In genomic region chr2:103018817-103019494, GRCm38 (mm10) we compare ENCODE assay signal across 9 mouse cellular contexts. TPM values are rescaled to one million over a fixed set of nuclear protein-coding genes. Genes with fewer than 3 reads are reported as not detected.
DNase-seq lines count a peak whose midpoint lies in the region; ATAC-seq lines count a peak whose summit lies in the region.
"Had no signal": no experiment of that assay in that cellular context is flagged by ENCODE, and none has a peak within 500 bp of the region (broad histone marks: within the 10 kb centered on the region; RNA-seq: fewer than 3 reads in every experiment).

No protein-coding gene starts in this region.

- 80% methylated on average over 9 of the region's 9 CpGs for WGBS in forebrain, embryonic 12.5 days
- 70% methylated on average over 9 of the region's 9 CpGs for WGBS in forebrain, embryonic 15.5 days
- WGBS in midbrain, embryonic 10.5 days: 85% methylated on average over 9 of the region's 9 CpGs
- WGBS in midbrain, embryonic 16.5 days: 67% methylated on average over 9 of the region's 9 CpGs

- H3K9me3 ChIP-seq in forebrain, embryonic 12.5 days: no peaks in the 10 kb centered on the region
- no peaks in the 10 kb centered on the region for H3K9me3 ChIP-seq in forebrain, embryonic 15.5 days
- no peaks in the 10 kb centered on the region for H3K9me3 ChIP-seq in midbrain, embryonic 10.5 days (replicated peaks)
- no peaks in the 10 kb centered on the region for H3K9me3 ChIP-seq in midbrain, embryonic 16.5 days (replicated peaks; ENCODE audit: control insufficient read depth, low read length, poor library complexity, severe bottlenecking)

- no peaks in the 10 kb centered on the region; the same call in 1 of the 2 replicates for H3K36me3 ChIP-seq in forebrain, embryonic 12.5 days (replicated peaks)
- no peaks in the 10 kb centered on the region for H3K36me3 ChIP-seq in forebrain, embryonic 15.5 days
- H3K36me3 ChIP-seq in midbrain, embryonic 10.5 days: peaks cover 12% of the 10 kb centered on the region
- H3K36me3 ChIP-seq in midbrain, embryonic 16.5 days (ENCODE audit: control insufficient read depth, insufficient read depth, low read length): 0 out of 2 replicates have a peak, but pooled peaks cover 6% of the 10 kb centered on the region

- H3K9ac ChIP-seq in forebrain, embryonic 12.5 days: no peak overlapping the region
- H3K9ac ChIP-seq in forebrain, embryonic 15.5 days (replicated peaks): no peak overlapping the region
- no peak overlapping the region for H3K9ac ChIP-seq in midbrain, embryonic 16.5 days (ENCODE audit: low read depth, low read length)

- H3K27me3 ChIP-seq in forebrain, embryonic 12.5 days: no peaks in the 10 kb centered on the region
- H3K27me3 ChIP-seq in forebrain, embryonic 15.5 days: no peaks in the 10 kb centered on the region
- H3K27me3 ChIP-seq in midbrain, embryonic 10.5 days (ENCODE audit: low read depth, poor library complexity, severe bottlenecking): no peaks in the 10 kb centered on the region
- H3K27me3 ChIP-seq in midbrain, embryonic 16.5 days (ENCODE audit: control insufficient read depth, insufficient read depth, low read depth, low read length): no peaks in the 10 kb centered on the region

- peaks cover 22% of the 10 kb centered on the region for H3K4me1 ChIP-seq in forebrain, embryonic 12.5 days
- H3K4me1 ChIP-seq in forebrain, embryonic 15.5 days: peaks cover 32% of the 10 kb centered on the region
- H3K4me1 ChIP-seq in midbrain, embryonic 10.5 days: peaks cover 21% of the 10 kb centered on the region
- H3K4me1 ChIP-seq in midbrain, embryonic 16.5 days (ENCODE audit: control insufficient read depth, insufficient read depth, low read length): peaks cover 5% of the 10 kb centered on the region; the same call in 1 of the 2 replicates

- H3K4me2 ChIP-seq in forebrain, embryonic 12.5 days: no peak overlapping the region
- H3K4me2 ChIP-seq in forebrain, embryonic 15.5 days (replicated peaks): no peak overlapping the region
- no peak overlapping the region for H3K4me2 ChIP-seq in midbrain, embryonic 16.5 days (ENCODE audit: low read length)

- no peak overlapping the region for H3K27ac ChIP-seq in forebrain, embryonic 12.5 days
- H3K27ac ChIP-seq in forebrain, embryonic 15.5 days (replicated peaks): no peak overlapping the region
- peak overlapping the region; percentile 9; the same call in 1 of the 2 replicates for H3K27ac ChIP-seq in midbrain, embryonic 10.5 days (replicated peaks)
- no peak overlapping the region for H3K27ac ChIP-seq in midbrain, embryonic 16.5 days (ENCODE audit: low read length)
- H3K27ac ChIP-seq: macrophage had no signal

- no peak overlapping the region for H3K4me3 ChIP-seq in forebrain, embryonic 12.5 days (replicated peaks)
- no peak overlapping the region for H3K4me3 ChIP-seq in forebrain, embryonic 15.5 days
- H3K4me3 ChIP-seq in midbrain, embryonic 10.5 days: no peak overlapping the region
- H3K4me3 ChIP-seq in midbrain, embryonic 16.5 days (ENCODE audit: low read depth, low read length): no peak overlapping the region

- no peak for DNase-seq in midbrain, embryonic 10.5 days (ENCODE audit: low spot score)
- peak; percentile 43 for DNase-seq in skeletal muscle tissue, adult 2 months (ENCODE audit: low read depth, low spot score)
- DNase-seq in urinary bladder, postnatal 36 days (ENCODE audit: low spot score in 2 of 2): no peak
- no peak for DNase-seq in cerebellum, adult 18-20 months

- 0 out of 2 replicates have a peak, but pooled peaks have one; percentile 42 for ATAC-seq in forebrain, embryonic 12.5 days (ENCODE audit: low FRiP score)
- no peak for ATAC-seq in forebrain, embryonic 15.5 days (replicated peaks)
- no peak for ATAC-seq in midbrain, embryonic 16.5 days
- peak; percentile 95 for ATAC-seq in inflammation-experienced regulatory T-cells, adult 6 months

RNA-seq across cellular contexts. Expression of gene Pdhx, which starts 54.4 kb away (rescaled TPM):
- polyA plus RNA-seq in forebrain, embryonic 12.5 days (2016; fragmentation: Nextera tagmentation; extraction: Ambion mirVana): 47.8 and 48.9 TPM in 2 replicates
- polyA plus RNA-seq in forebrain, embryonic 15.5 days (2015; fragmentation: Nextera tagmentation; extraction: Ambion mirVana): 58.7 and 62.2 TPM in 2 replicates
- 41.3 and 49.3 TPM in 2 replicates for polyA plus RNA-seq in midbrain, embryonic 10.5 days (2016; fragmentation: Nextera tagmentation; extraction: Ambion mirVana)
- polyA plus RNA-seq in midbrain, embryonic 16.5 days (2015; fragmentation: Nextera tagmentation; extraction: Ambion mirVana): 70.9 and 74.8 TPM in 2 replicates
- 10 to 100 TPM; 14.8 to 21.4 (median 18.4) TPM for polyA plus RNA-seq in inflammation-experienced regulatory T-cells, adult 6 months (2017; shearing (Covaris generic))

RNA-seq across cellular contexts. Expression of gene Apip, which starts 54.5 kb away (rescaled TPM):
- 43.0 and 48.7 TPM in 2 replicates for polyA plus RNA-seq in forebrain, embryonic 12.5 days (2016; fragmentation: Nextera tagmentation; extraction: Ambion mirVana)
- 45.2 and 48.1 TPM in 2 replicates for polyA plus RNA-seq in forebrain, embryonic 15.5 days (2015; fragmentation: Nextera tagmentation; extraction: Ambion mirVana)
- 62.3 and 64.5 TPM in 2 replicates for polyA plus RNA-seq in midbrain, embryonic 10.5 days (2016; fragmentation: Nextera tagmentation; extraction: Ambion mirVana)
- 43.0 and 43.3 TPM in 2 replicates for polyA plus RNA-seq in midbrain, embryonic 16.5 days (2015; fragmentation: Nextera tagmentation; extraction: Ambion mirVana)
- polyA plus RNA-seq in inflammation-experienced regulatory T-cells, adult 6 months (2017; shearing (Covaris generic)): 10 to 100 TPM; 25.4 to 41.1 (median 26.0) TPM

Comparison
In these comparisons a context has a peak if more than half of its experiments do, and no peak if none do; other contexts are left out.
1. ATAC-seq: peak in forebrain, embryonic 12.5 days (single experiment) and inflammation-experienced regulatory T-cells, adult 6 months (single experiment); none in forebrain, embryonic 15.5 days (single experiment) and midbrain, embryonic 16.5 days (single experiment).